Mouse (Mus musculus) hindbrain, postnatal 0 days (tissue): ENCODE measurements at regions not wholly inside any gene's neighbourhood (a gene's known extent, or its start where the extent isn't known, plus 50 kb on each side); places are given as distances from the start of the nearest gene placed in this dataset.

Source experiments
- ATAC-seq: fragments of 200-750 bp; cut with Nextera tagmentation; 2 replicates; pipeline ENCODE4 v1.8.0; 2017; ENCODE audit warnings: mild to moderate bottlenecking, moderate TSS enrichment, moderate library complexity
- DNase-seq: peaks from one replicate; pipeline ENCODE4 v3.0.0-alpha.2; 2015; ENCODE audit warnings: low spot score
- H3K27ac ChIP-seq: fragments of 300-500 bp; sonication (generic); 2 replicates; pipeline ENCODE4 v1.5.1; 2014; ENCODE audit warnings: mild to moderate bottlenecking
- H3K27me3 ChIP-seq: fragments of 300-500 bp; sonication (generic); 2 replicates; pipeline ENCODE4 v1.6.1; 2014; ENCODE audit warnings: low read length, mixed read lengths; ENCODE audit not compliant: insufficient read depth
- H3K36me3 ChIP-seq: fragments of 300-500 bp; sonication (generic); 2 replicates; pipeline ENCODE4 v1.6.1; 2014; ENCODE audit warnings: low read length, mixed read lengths; ENCODE audit not compliant: insufficient read depth
- H3K4me1 ChIP-seq: fragments of 300-500 bp; sonication (generic); 2 replicates; pipeline ENCODE4 v1.6.1; 2014; ENCODE audit warnings: antibody characterized with exemption, low read length, mixed read lengths; ENCODE audit not compliant: insufficient read depth
- H3K4me2 ChIP-seq: fragments of 300-500 bp; sonication (generic); 2 replicates; pipeline ENCODE4 v1.6.1; 2014; ENCODE audit warnings: low read depth, mild to moderate bottlenecking, low read length, moderate library complexity, mixed read lengths
- H3K4me3 ChIP-seq: fragments of 300-500 bp; sonication (generic); 2 replicates; pipeline ENCODE4 v1.5.1; 2014; ENCODE audit warnings: low read length
- H3K9ac ChIP-seq: fragments of 300-500 bp; sonication (generic); replicated peaks from 2 replicates; pipeline ENCODE4 v1.6.1; 2014; ENCODE audit warnings: mild to moderate bottlenecking, low read length, moderate library complexity, mixed read lengths
- H3K9me3 ChIP-seq: fragments of 300-500 bp; sonication (generic); 2 replicates; pipeline ENCODE4 v1.6.1; 2016; ENCODE audit warnings: low read length, mixed read lengths
- CTCF ChIP-seq: IDR thresholded peaks from 2 replicates; pipeline ENCODE4 v1.5.1; 2016; ENCODE audit warnings: antibody characterized with exemption, control low read depth, low read depth
- WGBS: fragments of 180-500 bp; shearing (Covaris S2); extraction: QIAGEN DNeasy Blood & Tissue Kit; methylation state at CpG from one replicate; pipeline ENCODE4 v1.1.7; 2014; 5-methylcytosine and 5-hydroxymethylcytosine counted together

DNA sequence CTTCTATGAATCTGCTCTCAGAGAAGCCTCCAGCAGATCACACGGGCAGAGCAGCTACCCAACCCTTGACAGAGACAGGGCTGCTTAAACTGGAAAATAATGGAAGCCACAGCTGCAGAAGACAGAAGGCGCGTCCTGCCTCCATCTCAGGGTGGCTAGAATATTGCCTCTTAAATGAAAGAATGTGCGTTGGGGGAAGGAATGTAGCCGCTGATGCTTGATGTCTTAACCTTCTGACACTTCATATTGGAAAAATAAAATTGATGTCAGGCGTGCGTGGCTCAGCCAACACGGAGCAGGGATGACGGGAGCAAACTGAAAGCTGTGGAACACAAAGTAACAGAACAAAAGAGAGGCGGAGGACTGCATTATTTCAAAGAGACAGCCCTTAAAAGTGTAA is 114.6 kb upstream of the Ppm1h start:
- DNase-seq (peak; percentile 17), ATAC-seq (0 out of 2 replicates have a peak, but pooled peaks have one; percentile 35)
- 32% methylated on average over 10 of the region's 10 CpGs for WGBS
- TF ChIP-seq CTCF: no peak
- Histone ChIP-seq H3K27ac (peak overlapping the region; percentile 11; the same call in 1 of the 2 replicates), H3K9ac (no peak overlapping the region), H3K36me3 (no peaks in the 10 kb centered on the region), H3K27me3 (no peaks in the 10 kb centered on the region), H3K4me2 (peak overlapping the region; percentile 14; the same call in 1 of the 2 replicates), H3K4me3 (no peak overlapping the region), H3K4me1 (no peaks in the 10 kb centered on the region), H3K9me3 (no peaks in the 10 kb centered on the region)

DNA sequence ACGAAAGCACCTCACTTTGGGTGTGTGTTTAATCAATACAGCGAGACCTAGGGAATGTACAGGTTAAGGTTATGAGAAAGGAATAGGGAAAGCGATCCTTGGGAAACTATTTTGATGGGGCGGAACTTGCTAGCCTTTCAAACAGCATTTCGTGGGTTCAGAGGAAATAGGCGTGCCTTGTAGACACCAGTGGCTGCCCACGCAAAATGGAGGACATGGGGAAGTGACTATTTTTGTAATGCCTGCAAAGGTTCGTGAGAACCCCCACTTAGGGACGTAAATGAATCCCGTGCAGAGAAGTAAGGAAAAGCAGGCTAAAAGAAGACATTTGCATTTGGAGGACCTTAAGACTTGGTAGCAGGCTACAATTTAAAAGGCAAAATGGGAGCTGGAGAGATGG is 114.1 kb upstream of the Ppm1h start:
- Histone ChIP-seq H3K27ac (0 out of 2 replicates have a peak overlapping the region, but pooled peaks have one; percentile 11), H3K9me3 (no peaks in the 10 kb centered on the region), H3K4me1 (no peaks in the 10 kb centered on the region), H3K4me3 (no peak overlapping the region), H3K9ac (no peak overlapping the region), H3K4me2 (0 out of 2 replicates have a peak overlapping the region, but pooled peaks have one; percentile 14), H3K27me3 (no peaks in the 10 kb centered on the region), H3K36me3 (no peaks in the 10 kb centered on the region)
- ATAC-seq (no peak), DNase-seq (no peak)
- WGBS: 86% methylated on average over 10 of the region's 10 CpGs
- no peak for TF ChIP-seq CTCF

DNA sequence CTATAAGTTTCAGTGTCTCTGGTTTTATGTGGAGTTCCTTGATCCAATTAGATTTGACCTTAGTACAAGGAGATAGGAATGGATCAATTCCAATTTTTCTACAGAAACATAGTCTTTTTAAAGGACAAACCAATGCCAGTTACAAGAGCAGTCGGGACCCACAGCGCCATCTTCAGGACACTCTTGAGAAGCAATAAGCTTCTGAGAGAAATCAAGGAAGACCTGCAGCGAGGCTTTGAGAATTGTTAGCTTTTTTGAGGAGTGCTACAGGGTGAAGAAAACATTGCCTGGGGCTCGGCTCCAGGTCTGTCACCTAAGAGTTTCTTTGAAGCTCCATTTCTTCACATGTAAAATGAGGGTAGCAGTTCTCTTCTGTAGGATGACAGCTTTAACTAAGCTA is 112.0 kb upstream of the Ppm1h start:
- Histone ChIP-seq H3K9me3 (no peaks in the 10 kb centered on the region), H3K36me3 (no peaks in the 10 kb centered on the region), H3K27me3 (no peaks in the 10 kb centered on the region), H3K9ac (no peak overlapping the region), H3K27ac (no peak overlapping the region), H3K4me1 (no peaks in the 10 kb centered on the region), H3K4me2 (no peak overlapping the region), H3K4me3 (no peak overlapping the region)
- DNase-seq: no peak
- peak; percentile 16; the same call in 1 of the 2 replicates for TF ChIP-seq CTCF
- no peak for ATAC-seq
- 62% methylated on average over 4 of the region's 4 CpGs for WGBS

DNA sequence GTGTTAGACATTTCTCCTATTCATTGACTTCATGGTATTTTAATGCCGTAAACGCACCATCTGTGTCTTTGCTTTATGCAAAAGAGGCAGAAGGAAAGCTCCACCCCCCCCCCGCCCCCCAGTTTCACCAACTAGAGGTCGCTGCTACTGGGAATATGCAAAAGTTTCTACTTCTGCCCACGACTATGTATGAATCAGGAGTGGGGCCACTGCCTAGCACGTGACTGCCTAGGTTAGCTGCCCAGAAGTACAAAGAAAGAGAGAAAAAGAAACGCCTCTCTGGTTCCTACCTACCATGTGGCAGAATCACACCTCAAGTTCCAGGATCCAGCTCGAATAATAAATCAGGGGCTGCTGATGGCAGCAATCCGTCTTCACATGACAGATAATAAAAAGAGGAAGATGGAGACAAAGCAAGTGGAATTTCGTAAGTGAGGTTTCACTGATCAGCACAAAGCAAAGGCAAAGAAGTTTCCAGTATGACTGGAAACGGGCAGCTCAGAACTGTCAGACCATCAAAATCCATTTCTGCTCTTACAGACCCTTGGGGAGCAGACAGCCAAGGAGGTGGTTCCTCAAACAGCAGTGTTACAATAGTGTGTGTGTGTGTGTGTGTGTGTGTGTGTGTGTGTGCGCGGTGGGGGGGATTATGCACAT is 108.9 kb upstream of the Ppm1h start:
- no peaks in the 10 kb centered on the region for H3K4me1 ChIP-seq
- WGBS: 56% methylated on average over 13 of the region's 13 CpGs
- no peak for TF ChIP-seq CTCF
- DNase-seq (peak; percentile 7), ATAC-seq (no peak)
- no peak overlapping the region for H3K4me2 ChIP-seq
- no peaks in the 10 kb centered on the region for H3K36me3 ChIP-seq
- H3K27ac ChIP-seq: no peak overlapping the region
- H3K9me3 ChIP-seq: no peaks in the 10 kb centered on the region
- no peaks in the 10 kb centered on the region for H3K27me3 ChIP-seq
- H3K4me3 ChIP-seq: no peak overlapping the region
- H3K9ac ChIP-seq: no peak overlapping the region

DNA sequence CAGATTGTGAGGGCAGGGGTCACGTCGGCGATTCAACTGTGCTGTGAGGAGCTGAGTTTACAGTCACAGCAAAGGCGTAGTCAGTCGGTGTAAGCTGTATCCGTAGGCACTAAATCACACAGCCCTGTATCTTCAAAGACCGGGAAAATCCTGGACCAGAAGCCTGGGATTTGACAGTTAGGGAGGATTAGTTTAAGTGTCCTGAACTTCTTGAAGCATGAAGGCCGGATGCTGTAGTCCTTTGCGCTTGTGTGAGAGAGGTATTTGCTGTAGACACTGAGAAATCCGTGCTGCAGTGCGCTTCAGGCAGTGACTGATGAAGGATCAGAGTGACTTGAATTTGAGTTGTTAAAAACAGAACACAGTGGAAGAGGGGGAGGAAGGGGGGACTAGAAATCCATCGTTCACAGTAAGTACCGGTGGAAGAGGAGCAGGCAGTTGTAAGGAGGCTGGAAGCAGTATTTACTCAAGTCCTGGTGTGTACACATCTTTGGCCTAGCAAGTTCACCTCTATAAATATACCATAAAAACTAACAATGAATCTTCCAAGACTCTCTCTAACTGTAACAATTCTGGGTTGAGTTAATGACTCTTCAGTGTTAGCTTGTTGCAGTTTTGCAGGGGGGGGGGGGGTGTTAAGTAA is 107.5 kb upstream of the Ppm1h start:
- no peak overlapping the region for H3K4me3 ChIP-seq
- H3K36me3 ChIP-seq: no peaks in the 10 kb centered on the region
- no peak overlapping the region for H3K4me2 ChIP-seq
- no peak overlapping the region for H3K9ac ChIP-seq
- H3K27me3 ChIP-seq: no peaks in the 10 kb centered on the region
- H3K4me1 ChIP-seq: no peaks in the 10 kb centered on the region
- ATAC-seq (no peak), DNase-seq (no peak)
- WGBS: 47% methylated on average over 13 of the region's 13 CpGs
- no peaks in the 10 kb centered on the region for H3K9me3 ChIP-seq
- no peak for TF ChIP-seq CTCF
- no peak overlapping the region for H3K27ac ChIP-seq

DNA sequence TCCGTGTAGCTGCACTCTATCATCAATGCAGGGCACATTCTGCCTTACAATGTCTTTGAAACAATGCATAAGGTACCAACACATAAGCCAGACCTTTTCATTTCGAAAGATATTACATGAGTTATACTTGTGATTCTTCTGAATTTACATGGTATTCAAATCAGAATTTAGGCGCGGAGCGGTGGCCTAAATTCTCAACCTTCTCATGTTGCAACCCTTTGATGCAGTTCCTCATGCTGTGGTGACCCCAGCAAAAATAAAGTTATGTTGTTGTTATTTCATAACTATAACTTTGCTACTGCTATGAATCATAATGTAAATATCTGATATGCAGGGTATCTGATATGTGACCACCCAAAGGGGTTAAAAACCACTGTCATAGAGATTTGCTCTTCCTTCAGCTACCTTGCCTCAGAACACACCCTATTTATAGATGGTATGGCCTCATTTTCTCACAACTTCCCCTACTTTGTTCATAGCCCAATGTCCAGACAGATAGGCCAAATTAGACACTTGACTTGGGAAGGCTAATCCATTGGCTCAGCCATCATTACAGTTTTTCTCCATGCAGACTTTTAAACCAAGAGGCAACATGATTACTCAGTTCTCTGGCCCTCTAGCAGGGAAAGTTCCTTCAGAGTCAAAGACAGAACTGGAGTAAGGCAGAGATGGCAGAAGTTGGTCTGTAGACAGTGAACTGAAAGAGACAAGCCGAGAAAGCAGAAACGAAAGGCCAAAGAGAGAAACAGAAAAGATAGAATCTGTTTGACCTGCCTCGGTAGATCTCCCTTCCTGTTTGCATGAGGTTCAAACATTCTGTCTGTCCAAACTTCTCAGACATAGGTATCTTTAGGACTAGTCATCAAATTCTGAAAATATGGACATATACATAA is 102.1 kb upstream of the Ppm1h start:
- no peak overlapping the region for H3K4me2 ChIP-seq
- no peak overlapping the region for H3K27ac ChIP-seq
- H3K4me3 ChIP-seq: no peak overlapping the region
- no peak for TF ChIP-seq CTCF
- no peaks in the 10 kb centered on the region for H3K4me1 ChIP-seq
- H3K9me3 ChIP-seq: no peaks in the 10 kb centered on the region
- ATAC-seq (no peak), DNase-seq (no peak)
- no peak overlapping the region for H3K9ac ChIP-seq
- H3K36me3 ChIP-seq: no peaks in the 10 kb centered on the region
- 93% methylated on average over 8 of the region's 8 CpGs for WGBS
- H3K27me3 ChIP-seq: no peaks in the 10 kb centered on the region
